Mouse (Mus musculus): ENCODE measurements around the gene Ipo11.

- no peak for TF ChIP-seq CTCF (IDR thresholded peaks at IDR 0.05; ENCODE audit: extremely low read depth, insufficient read depth, insufficient read length, insufficient replicate concordance)
- no peak for TF ChIP-seq POLR2A (IDR thresholded peaks at IDR 0.05; ENCODE audit: low read depth, low read length)
Measured at GRCm38 (mm10) chr13:106918322-106919050, 18.3 kb downstream of the Ipo11 start.

All from spleen, adult 2 months (tissue).